Mouse (Mus musculus) forebrain, postnatal 0 days (tissue): ENCODE measurements around the gene Slc22a1. TPM values are rescaled to one million over a fixed set of nuclear protein-coding genes. Genes with fewer than 3 reads are reported as not detected.
"Not testable (repeated sequence)": the region's sequence is repeated elsewhere in the genome, so short reads cannot be mapped to it uniquely, and the experiment has no call there.

Experiments
- ATAC-seq: fragments of 200-750 bp; cut with Nextera tagmentation; 2 replicates; pipeline ENCODE4 v1.8.0; 2017; ENCODE audit warnings: mild to moderate bottlenecking, moderate library complexity
- DNase-seq: peaks from one replicate; pipeline ENCODE4 v3.0.0-alpha.2; 2015
- H3K27ac ChIP-seq: fragments of 300-500 bp; sonication (generic); 2 replicates; pipeline ENCODE4 v1.5.1; 2014; ENCODE audit warnings: low read depth, mild to moderate bottlenecking, antibody characterized with exemption, low read length, moderate library complexity, mixed read lengths
- H3K27me3 ChIP-seq: fragments of 300-500 bp; sonication (generic); 2 replicates; pipeline ENCODE4 v1.6.1; 2014; ENCODE audit warnings: mild to moderate bottlenecking, low read length, mixed read lengths; ENCODE audit not compliant: insufficient read depth
- H3K36me3 ChIP-seq: fragments of 300-500 bp; sonication (generic); 2 replicates; pipeline ENCODE4 v1.6.1; 2014; ENCODE audit warnings: mild to moderate bottlenecking, moderate library complexity; ENCODE audit not compliant: insufficient read depth
- H3K4me1 ChIP-seq: fragments of 300-500 bp; sonication (generic); 2 replicates; pipeline ENCODE4 v1.6.1; 2014; ENCODE audit warnings: antibody characterized with exemption; ENCODE audit not compliant: insufficient read depth
- H3K4me2 ChIP-seq: fragments of 300-500 bp; sonication (generic); 2 replicates; pipeline ENCODE4 v1.6.1; 2014; ENCODE audit warnings: low read depth, mild to moderate bottlenecking, moderate library complexity
- H3K4me3 ChIP-seq: fragments of 300-500 bp; sonication (generic); 2 replicates; pipeline ENCODE4 v1.5.1; 2014; ENCODE audit warnings: low read depth, low read length, mixed read lengths
- H3K9ac ChIP-seq: fragments of 300-500 bp; sonication (generic); 2 replicates; pipeline ENCODE4 v1.6.1; 2014; ENCODE audit warnings: mild to moderate bottlenecking
- H3K9me3 ChIP-seq: fragments of 300-500 bp; sonication (generic); 2 replicates; pipeline ENCODE4 v1.6.1; 2016; ENCODE audit warnings: low read length
- CTCF ChIP-seq: sonication (generic); IDR thresholded peaks from 2 replicates; pipeline ENCODE4 v1.5.1; 2016; ENCODE audit warnings: antibody characterized with exemption, control low read depth, low read depth
- WGBS: fragments of 180-500 bp; shearing (Covaris S2); extraction: QIAGEN DNeasy Blood & Tissue Kit; methylation state at CpG from one replicate; pipeline ENCODE4 v1.1.7; 2014; 5-methylcytosine and 5-hydroxymethylcytosine counted together
- polyA plus RNA-seq: library from polyadenylated mRNA; unstranded; fragments of >200 nt; fragmentation: Nextera tagmentation; extraction: Ambion mirVana; gene quantifications from 2 replicates; pipeline ENCODE4 v1.2.1, GENCODE M21; 2015
- total RNA-seq: library from RNA; depleted of rRNA; stranded (reverse); fragments of >200 nt; gene quantifications from 2 replicates; pipeline ENCODE4 v1.2.3, GENCODE M21; 2014

The Slc22a1 gene
- total and polyA plus RNA-seq, 2 experiments from 2014 or later = not detected

DNA sequence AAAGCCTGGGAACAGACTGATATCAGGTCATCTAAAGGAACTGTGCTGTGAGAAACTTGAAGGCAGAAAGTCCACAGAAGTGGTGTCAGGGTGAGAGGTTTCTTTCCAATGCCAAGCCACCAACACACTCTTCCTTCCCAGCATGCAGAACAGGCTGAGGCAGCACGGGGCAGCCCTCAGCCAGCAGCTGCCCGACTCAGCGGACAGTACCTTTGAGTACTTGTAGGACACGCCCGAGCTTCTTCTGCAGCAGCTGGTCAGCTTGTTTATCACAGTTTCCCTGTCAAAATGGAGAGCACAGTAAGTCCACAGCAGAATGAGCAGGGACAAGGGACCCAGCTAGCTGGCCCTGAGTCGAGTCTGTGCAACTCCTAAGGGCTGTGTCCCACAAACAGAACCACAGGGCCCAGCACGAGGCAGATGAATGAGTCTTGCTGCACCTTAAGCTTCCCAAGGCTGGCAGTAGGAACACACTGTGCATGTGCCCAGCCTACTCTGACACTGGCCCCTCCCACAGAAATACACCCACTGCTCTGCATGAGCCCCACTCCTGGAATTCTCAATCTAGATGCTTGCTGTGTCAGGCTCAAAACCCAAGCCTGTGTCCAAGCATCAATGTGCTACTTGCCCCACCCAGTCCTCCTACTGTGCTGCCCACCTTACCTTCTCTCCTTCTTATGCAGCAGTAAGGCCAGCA, 9.4 kb upstream of the Slc22a1 start:
- no peak for DNase-seq
- 90% methylated on average over 7 of the region's 7 CpGs for WGBS
- no peak overlapping the region for H3K27ac ChIP-seq
- H3K9me3 ChIP-seq = no peaks in the 10 kb centered on the region
- H3K4me1 ChIP-seq = no peaks in the 10 kb centered on the region
- H3K36me3 ChIP-seq = peaks cover 67% of the 10 kb centered on the region
- H3K4me2 ChIP-seq = no peak overlapping the region
- no peak for TF ChIP-seq CTCF
- H3K9ac ChIP-seq = no peak overlapping the region
- no peak overlapping the region for H3K4me3 ChIP-seq
- H3K27me3 ChIP-seq = no peaks in the 10 kb centered on the region
- ATAC-seq = no peak

- Histone ChIP-seq H3K4me2 (no peak overlapping the region), H3K27ac (no peak overlapping the region), H3K4me1 (no peaks in the 10 kb centered on the region), H3K27me3 (no peaks in the 10 kb centered on the region), H3K9ac (no peak overlapping the region), H3K36me3 (peaks cover 63% of the 10 kb centered on the region), H3K9me3 (no peaks in the 10 kb centered on the region), H3K4me3 (no peak overlapping the region)
- TF ChIP-seq CTCF = no peak
- whole genome bisulfite sequencing = 71% methylated on average over 4 of the region's 4 CpGs
- DNase-seq (no peak), ATAC-seq (no peak)
These were observed 8.8 kb upstream of the Slc22a1 start for GRCm38 (mm10) chr17:12684412-12684811.

GRCm38 (mm10) chr17:12683582-12683981, 8.0 kb upstream of the Slc22a1 start:
- Histone ChIP-seq H3K27me3 (no peaks in the 10 kb centered on the region), H3K27ac (no peak overlapping the region), H3K4me3 (no peak overlapping the region), H3K9me3 (no peaks in the 10 kb centered on the region), H3K36me3 (peaks cover 55% of the 10 kb centered on the region), H3K4me1 (no peaks in the 10 kb centered on the region), H3K4me2 (no peak overlapping the region), H3K9ac (no peak overlapping the region)
- DNase-seq (no peak), ATAC-seq (no peak)
- no peak for TF ChIP-seq CTCF
- 95% methylated on average over 13 of the region's 13 CpGs for WGBS

GRCm38 (mm10) chr17:12678261-12678660, 2.6 kb upstream of the Slc22a1 start:
- Histone ChIP-seq H3K36me3 (peaks cover 2% of the 10 kb centered on the region), H3K27me3 (no peaks in the 10 kb centered on the region), H3K27ac (no peak overlapping the region), H3K4me3 (no peak overlapping the region), H3K9me3 (no peaks in the 10 kb centered on the region), H3K9ac (no peak overlapping the region), H3K4me1 (no peaks in the 10 kb centered on the region), H3K4me2 (no peak overlapping the region)
- ATAC-seq = no peak
- DNase-seq = no peak
- TF ChIP-seq CTCF = no peak

DNA sequence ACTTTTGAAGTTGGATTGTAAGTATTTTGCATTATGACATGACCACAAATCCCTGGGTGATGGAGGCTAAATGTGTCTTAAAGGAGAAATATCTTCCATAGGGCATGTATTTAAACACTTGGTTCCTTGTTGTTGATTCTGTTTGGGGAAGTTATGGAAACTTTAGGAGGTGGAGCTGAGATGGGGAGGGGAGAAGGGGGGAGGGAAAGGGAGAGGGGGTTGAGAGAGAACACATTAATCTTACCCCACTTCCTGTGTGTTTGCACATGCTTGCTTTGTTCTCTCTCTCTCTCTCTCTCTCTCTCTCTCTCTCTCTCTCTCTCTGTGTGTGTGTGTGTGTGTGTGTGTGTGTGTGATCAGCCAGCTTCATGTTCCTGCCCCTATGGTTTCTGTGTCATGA, 1.5 kb upstream of the Slc22a1 start:
- no peak for TF ChIP-seq CTCF
- no peak for ATAC-seq
- no peak overlapping the region for H3K27ac ChIP-seq

GRCm38 (mm10) chr17:12674980-12675379, 649 bp downstream of the Slc22a1 start:
- not testable (repeated sequence) for H3K27ac ChIP-seq, H3K9me3 ChIP-seq, H3K4me3 ChIP-seq, H3K4me1 ChIP-seq, ATAC-seq, H3K4me2 ChIP-seq, DNase-seq, H3K9ac ChIP-seq, H3K27me3 ChIP-seq, H3K36me3 ChIP-seq
- 91% methylated on average over 7 of the region's 7 CpGs for WGBS

More for the DNA sequence above, 1.5 kb upstream of the Slc22a1 start:
- H3K27me3 ChIP-seq = no peaks in the 10 kb centered on the region
- no peak for DNase-seq
- no peak overlapping the region for H3K9ac ChIP-seq
- no peaks in the 10 kb centered on the region for H3K9me3 ChIP-seq
- H3K4me2 ChIP-seq = no peak overlapping the region
- no peaks in the 10 kb centered on the region for H3K36me3 ChIP-seq
- no peak overlapping the region for H3K4me3 ChIP-seq
- H3K4me1 ChIP-seq = no peaks in the 10 kb centered on the region

- Histone ChIP-seq H3K9ac (no peak overlapping the region), H3K27ac (no peak overlapping the region), H3K27me3 (no peaks in the 10 kb centered on the region), H3K4me2 (no peak overlapping the region), H3K4me3 (no peak overlapping the region), H3K9me3 (no peaks in the 10 kb centered on the region), H3K4me1 (no peaks in the 10 kb centered on the region), H3K36me3 (no peaks in the 10 kb centered on the region)
- ATAC-seq = no peak
- WGBS = 62% methylated on average over 3 of the region's 3 CpGs
- no peak for DNase-seq
- no peak for TF ChIP-seq CTCF
These were observed 1.8 kb downstream of the Slc22a1 start for GRCm38 (mm10) chr17:12673871-12674270.
